Mouse (Mus musculus) stomach, postnatal 0 days (tissue): ENCODE data around the gene Map7. TPM values are rescaled to one million over a fixed set of nuclear protein-coding genes. Genes with fewer than 3 reads are reported as not detected.
A peak's percentile ranks its signal among the peaks of the same experiment; 100 is the strongest.

Experiments used
- ATAC-seq: fragments of 200-750 bp; cut with Nextera tagmentation; 2 replicates; pipeline ENCODE4 v1.8.0; 2017; ENCODE audit not compliant: low FRiP score, low TSS enrichment
- DNase-seq: peaks from one replicate; pipeline ENCODE4 v3.0.0-alpha.2; 2016; ENCODE audit warnings: low spot score
- H3K27ac ChIP-seq: fragments of 300-500 bp; sonication (generic); replicated peaks from 2 replicates; pipeline ENCODE4 v1.5.1; 2014; ENCODE audit warnings: mild to moderate bottlenecking, control low read depth
- H3K27me3 ChIP-seq: fragments of 300-500 bp; sonication (generic); 2 replicates; pipeline ENCODE4 v1.6.1; 2014; ENCODE audit warnings: low read length; ENCODE audit not compliant: control insufficient read depth, insufficient read depth
- H3K36me3 ChIP-seq: fragments of 300-500 bp; sonication (generic); 2 replicates; pipeline ENCODE4 v1.6.1; 2014; ENCODE audit warnings: low read length, mixed read lengths; ENCODE audit not compliant: control insufficient read depth, insufficient read depth
- H3K4me1 ChIP-seq: fragments of 300-500 bp; sonication (generic); replicated peaks from 2 replicates; pipeline ENCODE4 v1.6.1; 2014; ENCODE audit warnings: antibody characterized with exemption; ENCODE audit not compliant: control insufficient read depth, insufficient read depth
- H3K4me2 ChIP-seq: fragments of 300-500 bp; sonication (generic); replicated peaks from 2 replicates; pipeline ENCODE4 v1.6.1; 2014; ENCODE audit warnings: low read depth, mild to moderate bottlenecking, control low read depth, moderate library complexity
- H3K4me3 ChIP-seq: fragments of 300-500 bp; sonication (generic); 2 replicates; pipeline ENCODE4 v1.5.1; 2014; ENCODE audit warnings: low read depth, low read length, control low read depth
- H3K9ac ChIP-seq: fragments of 300-500 bp; sonication (generic); 2 replicates; pipeline ENCODE4 v1.6.1; 2014; ENCODE audit warnings: mild to moderate bottlenecking, low read length, control low read depth, mixed read lengths
- H3K9me3 ChIP-seq: fragments of 300-500 bp; sonication (generic); 2 replicates; pipeline ENCODE4 v1.6.1; 2016; ENCODE audit warnings: low read length; ENCODE audit not compliant: control insufficient read depth
- CTCF ChIP-seq: IDR thresholded peaks from 2 replicates; pipeline ENCODE4 v1.5.1; 2016; ENCODE audit warnings: antibody characterized with exemption, low read depth, mild to moderate bottlenecking, moderate library complexity
- EP300 ChIP-seq: optimal IDR thresholded peaks from 2 replicates; pipeline ENCODE3; 2016; ENCODE audit warnings: antibody characterized with exemption
- WGBS: fragments of 180-500 bp; shearing (Covaris S2); extraction: QIAGEN DNeasy Blood & Tissue Kit; methylation state at CpG from one replicate; pipeline ENCODE4 v1.1.7; 2014; 5-methylcytosine and 5-hydroxymethylcytosine counted together
- polyA plus RNA-seq: library from polyadenylated mRNA; unstranded; fragments of >200 nt; fragmentation: Nextera tagmentation; extraction: Ambion mirVana; gene quantifications from 2 replicates; pipeline ENCODE4 v1.2.1, GENCODE M21; 2015

Map7 gene
- polyA plus RNA-seq, 1 experiment from 2014 or later, result 23.0 TPM

DNA sequence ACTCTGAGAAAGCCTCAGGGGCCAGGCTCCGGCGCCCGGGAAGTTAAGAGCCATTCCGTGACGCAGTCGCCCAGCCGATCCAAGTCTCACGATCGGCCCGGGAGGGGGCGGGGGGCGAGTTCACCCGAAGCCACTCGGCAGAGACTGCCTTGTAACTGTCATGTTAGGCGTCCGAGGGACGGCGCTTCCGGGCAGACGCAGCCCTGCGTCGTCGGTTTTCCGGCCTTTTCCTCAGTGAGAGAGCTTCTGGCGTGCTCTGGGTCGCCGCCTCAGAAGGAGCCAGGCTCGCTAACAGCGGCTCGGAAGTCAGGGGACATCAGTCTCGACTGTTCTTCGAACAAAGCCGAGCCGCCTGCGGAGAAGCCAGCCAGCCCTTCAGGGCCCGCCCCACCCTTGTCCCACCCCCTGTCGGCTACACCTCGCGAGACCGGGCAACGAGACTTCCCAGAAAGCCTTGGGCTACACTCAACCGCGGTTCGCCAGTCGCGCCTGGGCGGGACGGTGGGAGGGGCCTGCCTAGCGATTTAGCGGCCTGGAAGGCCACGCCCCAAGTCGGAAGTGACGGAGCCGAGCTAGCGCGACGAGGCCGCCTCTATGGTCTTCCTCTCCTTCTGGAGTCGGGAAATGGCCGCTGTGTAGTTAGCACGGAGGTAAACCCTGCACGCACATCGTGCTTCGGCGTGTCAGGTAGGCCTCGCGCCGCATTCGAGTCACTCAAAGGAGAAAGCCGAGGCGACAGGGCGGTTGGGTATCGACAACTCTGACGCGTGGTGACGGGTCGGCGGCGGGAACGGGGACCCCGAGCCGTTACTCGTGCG is 163.9 kb downstream of the Map7 start, which contains the start of gene Bclaf1:
Gene Bclaf1 (plus strand): TSS at position 552 of the 818 bp plus-strand sequence.
- under 1% methylated on average over 81 of the region's 84 CpGs for WGBS
- H3K4me3 ChIP-seq, result peak within 1 kb of the TSS; percentile 96
- peak within 1 kb of the TSS; percentile 61 for H3K4me2 ChIP-seq
- peak within 1 kb of the TSS; percentile 98 for H3K9ac ChIP-seq
- peak; percentile 99 for ATAC-seq
- H3K4me1 ChIP-seq, result 0 out of 2 replicates have a peak, but pooled peaks cover 3% of the 10 kb centered on the region
- TF ChIP-seq EP300 (peak; percentile 96), CTCF (no peak)
- no peaks in the 10 kb centered on the region for H3K9me3 ChIP-seq
- H3K27me3 ChIP-seq, result no peaks in the 10 kb centered on the region
- DNase-seq, result peak; percentile 100
- peak within 1 kb of the TSS; percentile 100 for H3K27ac ChIP-seq
- H3K36me3 ChIP-seq, result no peaks in the 10 kb centered on the region

DNA sequence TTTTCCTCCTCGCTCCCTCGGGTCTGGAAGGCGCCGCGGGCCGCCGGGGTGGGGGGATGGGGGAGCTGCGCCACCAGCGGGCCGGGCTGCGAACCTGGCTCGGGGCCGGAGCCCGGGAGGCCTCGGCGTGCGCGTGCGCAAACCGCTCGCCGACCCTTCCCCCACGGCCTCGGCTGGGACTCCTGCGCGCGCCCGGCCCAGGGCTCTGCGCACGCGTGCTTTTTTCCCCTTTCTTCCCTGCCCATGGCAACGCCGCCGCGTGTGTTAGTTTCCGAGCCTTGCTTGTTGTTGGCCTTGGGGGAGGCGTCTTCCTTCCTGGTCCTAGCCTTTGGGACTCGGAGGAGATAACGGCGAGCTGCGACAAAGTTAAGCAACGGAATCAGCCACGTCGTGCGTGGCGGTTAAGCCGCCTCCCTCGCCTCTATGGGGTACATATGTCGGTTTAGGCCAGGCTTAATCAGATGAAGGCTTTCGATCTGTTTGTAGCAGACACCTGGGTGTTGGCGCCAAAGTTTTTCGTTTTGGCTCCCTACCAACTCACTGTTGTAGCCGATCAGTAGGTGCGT is 164.5 kb downstream of the Map7 start:
- peak overlapping the region; percentile 98 for H3K9ac ChIP-seq
- H3K4me3 ChIP-seq, result peak overlapping the region; percentile 96
- TF ChIP-seq CTCF, result no peak
- TF ChIP-seq EP300, result no peak
- DNase-seq (peak; percentile 92), ATAC-seq (peak; percentile 80)
- no peaks in the 10 kb centered on the region for H3K36me3 ChIP-seq
- H3K27ac ChIP-seq, result peak overlapping the region; percentile 100
- H3K9me3 ChIP-seq, result no peaks in the 10 kb centered on the region
- H3K4me1 ChIP-seq, result 0 out of 2 replicates have a peak, but pooled peaks cover 3% of the 10 kb centered on the region
- no peaks in the 10 kb centered on the region for H3K27me3 ChIP-seq
- under 1% methylated on average over 48 of the region's 54 CpGs for WGBS
- H3K4me2 ChIP-seq, result peak overlapping the region; percentile 61

DNA sequence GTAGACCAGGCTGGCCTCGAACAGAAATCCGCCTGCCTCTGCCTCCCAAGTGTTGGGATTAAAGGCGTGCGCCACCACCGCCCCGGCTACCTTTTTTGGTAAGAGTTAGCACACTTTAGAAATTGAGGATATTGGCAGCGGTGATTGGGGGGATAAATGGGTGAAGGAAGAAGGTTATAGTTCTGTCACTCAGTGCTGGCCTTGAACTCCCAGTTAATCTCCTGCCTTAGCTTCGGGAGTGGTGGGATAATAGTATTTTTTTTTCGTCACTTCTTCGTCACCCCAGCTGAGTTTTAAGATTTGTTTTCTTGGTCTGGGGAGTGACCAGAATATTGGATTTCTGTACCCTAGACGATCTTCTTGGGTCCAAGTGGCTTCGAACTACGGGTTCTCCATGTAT is 165.2 kb downstream of the Map7 start:
- Histone ChIP-seq H3K4me2 (peak overlapping the region; percentile 61), H3K9ac (peak overlapping the region; percentile 98), H3K4me3 (peak overlapping the region; percentile 96), H3K9me3 (no peaks in the 10 kb centered on the region), H3K4me1 (0 out of 2 replicates have a peak, but pooled peaks cover 3% of the 10 kb centered on the region), H3K27ac (no peak overlapping the region), H3K27me3 (no peaks in the 10 kb centered on the region), H3K36me3 (no peaks in the 10 kb centered on the region)
- DNase-seq (no peak), ATAC-seq (no peak)
- WGBS, result 31% methylated on average over 13 of the region's 13 CpGs
- no peak for TF ChIP-seq EP300
- no peak for TF ChIP-seq CTCF

DNA sequence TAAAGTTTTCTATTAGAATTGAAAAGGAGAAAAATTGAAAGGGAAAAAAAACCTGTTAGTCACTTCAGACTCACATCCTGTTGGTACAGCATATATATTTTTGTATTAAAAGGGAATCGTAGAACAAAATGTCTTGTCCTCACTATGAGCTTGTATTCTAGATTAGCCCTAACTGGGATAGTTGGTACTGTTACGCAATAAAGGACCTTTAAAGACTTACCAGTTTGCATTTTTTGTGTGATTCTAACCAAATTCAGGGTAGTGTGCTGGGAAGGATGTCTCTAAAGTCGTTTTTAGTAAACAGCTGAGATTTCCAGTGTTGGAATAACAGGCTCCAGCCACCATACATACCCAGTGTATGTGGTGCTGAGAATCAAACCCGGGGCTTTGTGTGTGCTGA is 165.7 kb downstream of the Map7 start:
- H3K9me3 ChIP-seq, result no peaks in the 10 kb centered on the region
- H3K27me3 ChIP-seq, result no peaks in the 10 kb centered on the region
- no peak overlapping the region for H3K27ac ChIP-seq
- H3K36me3 ChIP-seq, result no peaks in the 10 kb centered on the region
- WGBS, result 75% methylated on average over 4 of the region's 4 CpGs
- no peak overlapping the region for H3K9ac ChIP-seq
- H3K4me3 ChIP-seq, result no peak overlapping the region
- no peak overlapping the region for H3K4me2 ChIP-seq
- ATAC-seq (no peak), DNase-seq (no peak)
- 0 out of 2 replicates have a peak, but pooled peaks cover 3% of the 10 kb centered on the region for H3K4me1 ChIP-seq
- TF ChIP-seq CTCF, result no peak
- TF ChIP-seq EP300, result no peak

DNA sequence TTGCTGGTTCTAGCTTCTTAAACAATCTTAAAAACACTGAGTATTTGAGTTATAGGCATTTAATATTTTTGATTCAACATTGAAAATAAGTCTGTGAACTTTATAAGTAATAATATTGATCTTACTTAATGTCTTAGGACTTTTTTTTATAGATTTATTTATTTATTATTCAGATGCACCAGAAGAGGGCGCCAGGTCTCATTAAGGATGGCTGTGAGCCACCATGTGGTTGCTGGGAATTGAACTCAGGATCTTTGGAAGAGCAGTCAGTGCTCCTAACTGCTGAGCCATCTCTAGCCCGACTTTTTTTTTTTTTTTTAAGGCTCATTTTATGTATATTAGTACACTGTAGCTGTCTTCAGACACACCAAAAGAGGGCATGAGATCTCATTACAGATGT is 166.5 kb downstream of the Map7 start:
- no peak overlapping the region for H3K4me2 ChIP-seq
- no peaks in the 10 kb centered on the region for H3K9me3 ChIP-seq
- peak; percentile 53 for TF ChIP-seq CTCF
- TF ChIP-seq EP300, result no peak
- H3K36me3 ChIP-seq, result no peaks in the 10 kb centered on the region
- ATAC-seq (no peak), DNase-seq (no peak)
- no peak overlapping the region for H3K4me3 ChIP-seq
- no peak overlapping the region for H3K27ac ChIP-seq
- WGBS, result 62% methylated on average over 2 of the region's 2 CpGs
- 0 out of 2 replicates have a peak, but pooled peaks cover 3% of the 10 kb centered on the region for H3K4me1 ChIP-seq
- H3K9ac ChIP-seq, result no peak overlapping the region
- H3K27me3 ChIP-seq, result no peaks in the 10 kb centered on the region

DNA sequence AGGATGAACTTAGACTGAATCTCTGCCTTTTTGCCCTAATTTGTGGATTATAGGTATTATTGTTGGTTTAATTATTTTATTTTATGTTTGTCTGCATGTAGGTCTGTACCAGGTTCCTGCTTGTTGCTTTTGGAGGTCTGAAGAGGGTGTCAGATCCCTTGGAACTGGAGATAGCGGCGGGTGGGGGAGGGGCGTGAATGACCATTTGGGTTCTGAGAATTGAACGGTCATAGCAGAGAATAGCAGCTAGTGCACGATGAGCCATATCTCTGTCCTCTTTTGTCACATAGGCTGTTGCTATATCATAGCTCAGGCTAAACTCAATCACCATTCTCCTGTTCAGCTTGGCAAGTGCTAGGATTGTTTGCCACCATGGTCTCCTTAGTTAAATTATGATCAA is 169.2 kb downstream of the Map7 start:
- WGBS, result 82% methylated on average over 5 of the region's 5 CpGs
- Histone ChIP-seq H3K36me3 (no peaks in the 10 kb centered on the region), H3K27me3 (no peaks in the 10 kb centered on the region), H3K4me1 (0 out of 2 replicates have a peak, but pooled peaks cover 3% of the 10 kb centered on the region), H3K4me3 (no peak overlapping the region), H3K9ac (no peak overlapping the region), H3K9me3 (no peaks in the 10 kb centered on the region), H3K4me2 (no peak overlapping the region), H3K27ac (no peak overlapping the region)
- TF ChIP-seq CTCF (no peak), EP300 (no peak)
- no peak for DNase-seq
- ATAC-seq, result no peak
